Mouse (Mus musculus) adrenal gland, adult 8-10 months (tissue): Measurements from ENCODE around the gene Gm14459. TPM values are rescaled to one million over a fixed set of nuclear protein-coding genes. Genes with fewer than 3 reads are reported as not detected.
"Not testable (repeated sequence)": the region's sequence is repeated elsewhere in the genome, so short reads cannot be mapped to it uniquely, and the experiment has no call there.

Experiments used
- DNase-seq: peaks from one replicate; pipeline ENCODE4 v3.0.0; 2022
- total RNA-seq, 4 experiments: library from RNA; stranded (reverse); gene quantifications; 2 replicates each; pipeline ENCODE4 v1.2.4; 2022

Gm14459 gene
- not detected for total RNA-seq

- no peak for DNase-seq
These were observed at the start of gene Gm14459 for GRCm38 (mm10) chrX:8524854-8525253. Gene Gm14459 (minus strand): TSS chrX:8524954.

GRCm38 (mm10) chrX:8548155-8548554 lies 23.4 kb upstream of the Gm14459 start, which contains the start of gene Ssxb6:
Gene Ssxb6 (minus strand): TSS chrX:8548255.
- DNase-seq: not testable (repeated sequence)

Other genes with a start within 250 kb of the Gm14459 start
- gene Ssxb10, start 197.5 kb downstream of the Gm14459 start, total RNA-seq: not detected
- gene Ssxb9, start 158.0 kb downstream of the Gm14459 start, total RNA-seq: not detected
- gene Ssxb1, start 111.6 kb downstream of the Gm14459 start, total RNA-seq: not detected
- not detected for gene Ssxb2, start 63.2 kb downstream of the Gm14459 start, total RNA-seq
- gene Ssxb6, start 23.3 kb upstream of the Gm14459 start, total RNA-seq: not detected
- gene Ssxb3, start 66.9 kb upstream of the Gm14459 start, total RNA-seq: not detected
- gene Ssxb8, start 165.9 kb upstream of the Gm14459 start, total RNA-seq: not detected
- not detected for gene Ssx9, start 223.5 kb upstream of the Gm14459 start, total RNA-seq